Mouse (Mus musculus) lung, postnatal 36 days (tissue): ENCODE data around the gene Cuedc1.

Experiments used
- DNase-seq: peaks from one replicate; pipeline ENCODE4 v3.0.0; 2022; ENCODE audit warnings: mixed read lengths

Gene Cuedc1

GRCm38 (mm10) chr11:88098021-88098729, at the start of gene Cuedc1:
Gene Cuedc1, plus strand, starts transcription at chr11:88098058.
- DNase-seq = no peak

GRCm38 (mm10) chr11:88048961-88049670, 48.7 kb upstream of the Cuedc1 start:
- no peak for DNase-seq

GRCm38 (mm10) chr11:88049732-88050131, 48.1 kb upstream of the Cuedc1 start:
- DNase-seq = no peak

- DNase-seq = no peak
These were observed 45.2 kb upstream of the Cuedc1 start for GRCm38 (mm10) chr11:88052638-88053037.

DNA sequence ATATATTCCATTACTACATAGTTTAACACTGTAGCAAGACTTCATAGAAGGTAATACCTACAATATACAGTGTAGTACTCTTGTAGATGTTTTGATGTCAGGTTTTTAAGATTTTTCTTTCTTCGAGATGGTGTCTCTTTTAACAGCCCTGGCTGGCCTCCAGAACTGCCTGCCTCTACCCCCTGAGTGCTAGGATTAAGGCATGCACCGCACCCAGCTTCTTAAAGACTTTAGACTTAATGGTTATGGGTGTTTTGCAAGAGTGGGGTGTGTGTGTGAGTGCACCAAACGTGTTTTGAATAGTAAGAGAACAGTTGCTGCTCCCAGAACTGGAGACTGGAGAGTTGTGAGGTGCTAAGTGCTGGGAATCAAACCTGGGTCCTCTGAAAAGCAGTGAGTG, 44.0 kb upstream of the Cuedc1 start:
- no peak for DNase-seq

- DNase-seq = peak; percentile 76
These were observed 43.3 kb upstream of the Cuedc1 start for GRCm38 (mm10) chr11:88054589-88054988.

DNA sequence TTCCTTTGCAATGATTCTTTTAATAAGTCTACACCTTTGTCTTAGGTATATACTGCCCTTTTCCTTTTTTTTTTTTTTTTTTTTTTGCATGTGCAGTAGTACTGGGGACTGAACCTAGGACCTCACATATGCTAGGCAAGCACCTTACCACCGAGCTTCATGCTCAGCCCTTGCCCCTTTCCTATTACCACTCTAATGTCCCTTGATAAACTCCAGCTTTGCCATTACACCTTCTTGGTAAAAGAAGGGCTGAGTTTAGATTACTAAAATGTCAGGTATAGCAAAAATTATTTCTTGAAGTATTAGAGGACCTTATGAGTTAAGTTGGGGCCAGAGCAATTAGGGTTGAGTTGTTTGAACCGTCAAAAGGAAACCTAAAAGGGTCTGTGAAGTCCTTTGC, 42.1 kb upstream of the Cuedc1 start:
- no peak for DNase-seq

DNA sequence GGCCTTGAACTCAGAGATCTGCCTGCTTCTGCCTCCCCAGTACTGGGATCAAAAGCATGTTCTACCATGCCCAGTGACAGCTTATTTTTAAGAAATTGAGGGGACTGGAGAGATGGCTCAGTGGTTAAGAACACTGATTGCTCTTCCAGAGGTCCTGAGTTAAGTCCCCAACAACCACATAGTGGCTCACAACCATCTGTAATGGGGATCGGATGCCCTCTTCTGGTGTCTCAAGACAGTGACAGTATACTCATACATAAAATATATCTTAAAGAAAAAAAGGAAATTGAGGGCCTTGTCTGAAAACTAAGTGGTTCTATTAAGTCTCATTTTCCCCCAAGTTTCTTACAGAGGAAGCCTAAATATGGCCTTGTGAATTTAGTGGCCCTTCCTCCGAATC, 40.1 kb upstream of the Cuedc1 start:
- no peak for DNase-seq

DNA sequence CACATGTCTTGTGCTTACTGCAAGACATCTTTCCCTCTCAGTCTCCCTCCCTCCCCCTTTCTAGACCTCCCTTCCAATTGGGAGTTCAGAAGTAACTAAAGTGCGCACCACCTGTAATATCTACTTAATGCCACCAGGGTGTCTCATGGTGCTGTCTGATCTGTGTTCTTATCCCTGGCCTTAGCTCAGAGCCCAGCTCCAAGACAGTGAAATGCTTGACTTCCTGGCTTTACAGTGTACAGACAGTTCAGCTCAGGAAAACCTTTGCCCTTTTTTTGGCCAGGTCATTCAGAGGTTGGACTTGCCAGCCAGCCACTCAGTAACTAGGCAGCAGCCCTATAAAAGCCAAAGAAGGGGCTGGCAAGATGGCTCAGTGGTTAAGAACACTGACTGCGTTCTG, 38.7 kb upstream of the Cuedc1 start:
- peak; percentile 80 for DNase-seq

GRCm38 (mm10) chr11:88061892-88062625, 35.8 kb upstream of the Cuedc1 start:
- no peak for DNase-seq

DNA sequence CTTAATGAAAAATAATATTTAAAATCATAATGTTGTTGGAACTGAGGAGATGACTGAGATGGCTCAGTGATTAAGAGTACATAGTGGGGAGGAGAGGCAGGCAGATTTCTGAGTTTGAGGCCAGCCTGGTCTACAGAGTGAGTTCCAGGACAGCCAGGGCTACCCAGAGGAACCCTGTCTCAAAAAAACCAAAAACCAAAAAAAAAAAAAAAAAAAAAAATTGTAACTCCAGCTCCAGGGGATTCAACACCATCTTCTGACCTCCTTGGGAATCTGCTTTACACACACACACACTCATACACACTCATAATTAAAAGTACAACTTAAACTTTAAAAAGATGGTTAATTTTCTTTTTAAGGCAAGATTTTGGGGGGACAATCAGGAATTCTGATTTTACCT, 32.1 kb upstream of the Cuedc1 start:
- DNase-seq = no peak

DNA sequence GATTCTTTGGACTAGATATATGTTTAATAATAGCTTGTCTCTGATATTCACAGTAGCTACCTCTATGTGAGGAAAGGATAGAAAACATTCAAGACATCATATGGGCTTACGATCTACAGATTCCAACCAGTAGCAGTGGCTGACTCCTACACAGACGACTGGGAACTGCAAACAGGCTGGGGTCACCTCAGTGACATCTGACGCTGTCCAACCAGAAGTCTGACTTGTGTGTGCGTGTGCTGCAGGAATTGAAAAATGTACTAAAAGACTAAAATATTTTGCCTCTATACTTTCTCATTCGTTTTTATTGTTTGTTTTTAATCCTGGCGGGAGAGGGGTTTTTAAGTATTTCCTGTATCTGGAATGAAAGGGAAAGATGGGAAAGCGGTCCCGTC, 30.7 kb upstream of the Cuedc1 start:
- no peak for DNase-seq

DNA sequence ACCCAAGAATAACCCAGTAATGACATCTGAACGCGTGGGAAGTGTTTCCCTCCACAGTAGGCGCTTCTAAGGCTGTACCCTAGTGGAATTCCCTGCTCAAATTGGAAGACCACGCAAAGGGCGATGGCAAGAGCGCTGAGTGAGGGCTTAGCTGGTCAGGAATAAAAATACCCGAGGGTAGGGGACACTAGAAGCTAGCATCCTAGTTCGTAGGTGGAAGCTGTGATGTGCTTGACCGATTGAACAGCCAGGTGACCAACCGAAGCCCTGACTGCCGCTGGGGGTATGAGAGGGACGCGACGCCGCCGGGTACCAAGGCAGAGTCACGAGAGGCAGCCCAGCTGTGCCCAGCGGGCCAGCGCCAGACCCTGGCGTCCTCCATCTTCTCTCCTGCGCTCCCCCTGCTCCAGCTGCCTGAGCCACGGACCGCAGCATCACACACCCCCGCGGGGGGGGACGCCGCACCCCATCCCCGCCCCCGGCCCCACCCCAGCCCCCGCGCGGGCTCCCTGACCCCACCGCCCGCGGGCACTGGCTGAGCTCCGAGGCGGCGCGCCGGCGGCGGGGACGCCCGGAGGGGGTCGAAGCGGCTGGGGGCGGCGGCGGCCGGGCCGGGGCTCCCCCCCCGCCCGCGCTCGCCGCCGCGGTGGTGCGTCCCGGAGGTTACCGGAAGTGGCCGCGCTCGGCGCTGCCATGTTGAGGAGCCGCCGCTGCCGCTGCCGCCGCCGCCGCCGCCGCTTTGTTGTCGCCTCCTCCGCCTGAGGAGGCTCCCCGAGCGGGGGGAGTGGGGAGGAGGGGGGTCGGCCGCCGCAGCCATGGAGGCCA, 30.1 kb upstream of the Cuedc1 start, which contains the start of gene Vezf1:
TSS of gene Vezf1 (plus strand) at position 694 of the 825 bp plus-strand sequence.
- DNase-seq = peak; percentile 78

- DNase-seq = peak; percentile 77
These were observed 29.2 kb upstream of the Cuedc1 start for GRCm38 (mm10) chr11:88068411-88069245.

GRCm38 (mm10) chr11:88069246-88069570, 28.6 kb upstream of the Cuedc1 start:
- DNase-seq = no peak

DNA sequence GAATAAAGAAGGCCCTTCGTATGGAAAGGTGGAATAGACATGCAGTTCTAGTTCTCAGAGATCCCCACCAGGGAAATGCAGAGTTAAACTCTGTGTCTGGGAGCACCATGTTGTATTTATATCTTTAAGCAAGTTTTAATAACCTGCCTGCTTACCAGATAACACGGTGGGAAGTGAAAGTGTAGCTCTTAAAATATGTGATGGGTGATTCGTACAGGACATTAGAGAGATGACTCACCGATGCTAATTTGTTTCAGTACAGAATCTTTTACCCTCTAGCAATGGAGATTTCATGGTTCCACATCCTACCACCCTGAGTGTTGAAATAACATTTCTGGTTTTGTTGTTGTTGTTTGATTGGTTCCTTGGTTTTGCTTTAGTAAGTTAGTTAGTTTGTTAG, 27.5 kb upstream of the Cuedc1 start:
- DNase-seq = no peak

GRCm38 (mm10) chr11:88071113-88071512, 26.7 kb upstream of the Cuedc1 start:
- no peak for DNase-seq

DNA sequence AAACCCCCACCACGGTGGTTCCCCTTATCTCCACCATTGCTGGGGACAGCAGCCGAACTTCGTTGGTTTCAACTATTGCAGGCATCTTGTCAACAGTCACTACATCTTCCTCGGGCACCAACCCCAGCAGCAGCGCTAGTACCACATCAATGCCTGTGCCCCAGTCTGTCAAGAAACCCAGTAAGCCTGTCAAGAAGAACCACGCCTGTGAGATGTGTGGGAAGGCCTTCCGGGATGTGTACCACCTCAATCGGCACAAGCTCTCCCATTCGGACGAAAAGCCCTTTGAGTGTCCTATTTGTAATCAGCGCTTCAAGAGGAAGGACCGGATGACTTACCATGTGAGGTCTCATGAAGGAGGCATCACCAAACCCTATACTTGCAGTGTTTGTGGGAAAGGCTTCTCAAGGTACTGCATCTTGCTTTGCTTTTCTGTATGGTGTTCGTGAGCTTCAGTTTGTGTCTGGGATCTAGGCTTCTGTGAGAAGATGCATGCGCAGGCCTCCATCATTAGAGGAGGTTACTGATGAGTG, 24.4 kb upstream of the Cuedc1 start:
- no peak for DNase-seq

DNA sequence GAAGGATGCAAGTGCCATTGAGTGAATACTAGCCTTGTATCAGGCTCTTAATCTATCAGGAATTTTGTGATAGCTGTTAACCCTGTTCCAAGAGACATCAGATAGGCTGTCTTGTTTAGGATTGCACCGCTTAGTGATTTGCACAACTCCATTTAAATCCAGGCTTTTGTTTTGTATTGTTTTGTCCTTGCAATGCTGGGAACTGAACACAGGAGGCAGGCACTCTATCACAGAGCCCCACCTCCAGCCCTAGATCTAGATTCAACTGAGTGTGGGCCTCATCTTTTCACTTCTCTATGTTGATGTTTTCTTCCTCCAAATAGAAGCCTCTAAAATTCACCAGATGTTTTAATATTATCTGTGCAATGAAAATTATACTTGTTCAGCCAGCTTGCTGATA, 22.2 kb upstream of the Cuedc1 start:
- DNase-seq = no peak

DNA sequence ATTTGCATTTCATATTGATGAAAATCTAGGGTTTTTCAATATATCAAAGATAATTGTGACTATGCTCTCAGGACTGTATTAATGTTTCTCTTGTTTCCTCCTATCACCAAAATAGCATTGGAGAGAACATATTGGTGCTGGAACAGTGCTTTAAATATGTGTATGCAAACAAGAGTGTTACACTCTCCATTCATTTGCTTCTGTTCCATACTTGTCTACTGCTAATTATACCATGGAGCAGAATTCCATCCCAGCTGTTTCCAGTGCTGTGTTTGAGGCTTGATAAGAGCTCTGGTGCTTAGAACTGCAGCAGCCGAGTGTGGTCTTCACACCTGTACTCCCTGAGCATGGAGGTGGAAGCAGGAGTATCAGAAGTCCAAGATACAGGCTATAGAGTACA, 21.5 kb upstream of the Cuedc1 start:
- no peak for DNase-seq

DNA sequence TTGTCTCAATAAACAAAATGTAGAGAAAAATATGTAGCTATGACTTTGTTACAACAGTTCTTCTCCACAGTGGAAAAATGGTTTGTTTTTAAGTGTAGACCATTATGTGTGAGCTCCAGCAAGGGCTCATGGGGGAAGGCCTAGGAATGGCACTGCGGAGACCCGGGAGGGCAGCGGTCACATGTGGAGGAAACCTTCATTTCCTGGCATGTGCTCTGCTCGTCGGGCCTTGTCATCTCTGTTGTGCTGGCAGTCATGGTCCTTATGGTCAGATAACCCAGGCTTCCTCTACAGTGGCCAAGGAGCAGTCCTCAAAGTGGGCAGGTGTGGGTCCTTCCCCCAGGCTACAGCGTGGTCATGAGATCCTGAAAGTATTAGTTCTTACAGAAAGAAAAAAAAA, 14.2 kb upstream of the Cuedc1 start:
- no peak for DNase-seq
